8 mouse cellular contexts compared by ENCODE assay signal in genomic region chr2:168524905-168525381, GRCm38 (mm10).
DNase-seq lines count a peak whose midpoint lies in the region; ATAC-seq and TF ChIP-seq lines count a peak whose summit lies in the region.

No protein-coding gene starts in this region.

- no peaks in the 10 kb centered on the region for H3K36me3 ChIP-seq in liver, postnatal 0 days (replicated peaks; ENCODE audit: insufficient read depth, low read length)
- no peaks in the 10 kb centered on the region for H3K36me3 ChIP-seq in neural tube, embryonic 13.5 days

- no peak for TF ChIP-seq POLR2A in cerebellum, adult 2 months (IDR thresholded peaks at IDR 0.05; ENCODE audit: borderline replicate concordance, insufficient read depth, low read length)

- H3K9me3 ChIP-seq in liver, postnatal 0 days (ENCODE audit: low read length) = no peaks in the 10 kb centered on the region
- peaks cover 3% of the 10 kb centered on the region; the same call in 1 of the 2 replicates for H3K9me3 ChIP-seq in neural tube, embryonic 13.5 days

- H3K27me3 ChIP-seq in cerebellum, adult 2 months (ENCODE audit: control insufficient read depth, insufficient read depth, low read length) = no peaks in the 10 kb centered on the region
- H3K27me3 ChIP-seq in liver, postnatal 0 days (ENCODE audit: insufficient read depth, low read length) = peaks cover 7% of the 10 kb centered on the region; the same call in 1 of the 2 replicates
- H3K27me3 ChIP-seq in neural tube, embryonic 13.5 days = peaks cover 9% of the 10 kb centered on the region; the same call in 1 of the 2 replicates

- no peak for TF ChIP-seq CTCF in cerebellum, adult 2 months (IDR thresholded peaks at IDR 0.05; ENCODE audit: borderline replicate concordance, insufficient read depth, low read depth, low read length)
- TF ChIP-seq CTCF in liver, postnatal 0 days (IDR thresholded peaks at IDR 0.05; ENCODE audit: low read depth) = no peak

- peak overlapping the region; percentile 42 for H3K4me2 ChIP-seq in liver, postnatal 0 days (ENCODE audit: low read depth, low read length)
- H3K4me2 ChIP-seq in neural tube, embryonic 13.5 days = peak overlapping the region; percentile 52

- no peak overlapping the region for H3K4me3 ChIP-seq in cerebellum, adult 2 months (replicated peaks; ENCODE audit: insufficient read depth, low read depth, low read length)
- no peak overlapping the region for H3K4me3 ChIP-seq in liver, postnatal 0 days (ENCODE audit: low read depth, low read length)
- peak overlapping the region; percentile 20 for H3K4me3 ChIP-seq in neural tube, embryonic 13.5 days

- peak; percentile 95 for ATAC-seq in liver, postnatal 0 days
- peak; percentile 93 for ATAC-seq in neural tube, embryonic 13.5 days (ENCODE audit: low read depth)

- peaks cover 10% of the 10 kb centered on the region for H3K4me1 ChIP-seq in cerebellum, adult 2 months (ENCODE audit: control insufficient read depth, insufficient read depth, low read length)
- peaks cover 8% of the 10 kb centered on the region for H3K4me1 ChIP-seq in liver, postnatal 0 days (ENCODE audit: insufficient read depth)
- H3K4me1 ChIP-seq in neural tube, embryonic 13.5 days (replicated peaks) = peaks cover 18% of the 10 kb centered on the region

- H3K27ac ChIP-seq in cerebellum, adult 2 months (ENCODE audit: insufficient read depth, low read length) = no peak overlapping the region
- H3K27ac ChIP-seq in liver, postnatal 0 days (ENCODE audit: low read depth) = no peak overlapping the region
- peak overlapping the region; percentile 56 for H3K27ac ChIP-seq in neural tube, embryonic 13.5 days (replicated peaks)

- H3K9ac ChIP-seq in liver, postnatal 0 days (replicated peaks) = no peak overlapping the region
- peak overlapping the region; percentile 31 for H3K9ac ChIP-seq in neural tube, embryonic 13.5 days

- no peak for TF ChIP-seq EP300 in liver, postnatal 0 days (IDR thresholded peaks at IDR 0.05; ENCODE audit: low read depth)

- intact Hi-C loops in heart, postnatal 36 days (cut with DNase I) = loop anchor here (2.0 kb wide), 1 partner anchor 80 kb away; no protein-coding TSS in a partner anchor

- 7% methylated on average over 13 of the region's 13 CpGs for WGBS in cerebellum, adult 2 months
- WGBS in liver, postnatal 0 days (ENCODE audit: insufficient replicate concordance) = 4% methylated on average over 13 of the region's 13 CpGs
- 2% methylated on average over 13 of the region's 13 CpGs for WGBS in neural tube, embryonic 13.5 days

- DNase-seq in ES-CJ7 (ENCODE audit: low read depth, low spot score) = peak; percentile 84
- DNase-seq in cerebellum, adult 2 months = peak; percentile 69 to 80
- DNase-seq in forelimb bud, embryonic 11.5 days (ENCODE audit: low read depth, low spot score) = peak; percentile 68
- DNase-seq in heart, postnatal 36 days = peak; percentile 89 to 94
- peak; percentile 45 to 87 for DNase-seq in layer of hippocampus, adult 18-20 months (ENCODE audit: low spot score in 2 of 2)
- peak; percentile 88 for DNase-seq in liver, postnatal 0 days
- peak; percentile 31 to 33 for DNase-seq in thymus, postnatal 10 days (ENCODE audit: low spot score in 2 of 2)

Comparison
In these comparisons a context has a peak if more than half of its experiments do, and no peak if none do; other contexts are left out.
1. DNase-seq: peak in every context shown above with its lines; median percentile 92 in heart, postnatal 36 days; 88 in liver, postnatal 0 days; 84 in ES-CJ7; 74 in cerebellum, adult 2 months; 68 in forelimb bud, embryonic 11.5 days; 66 in layer of hippocampus, adult 18-20 months; 32 in thymus, postnatal 10 days.